Mouse (Mus musculus) layer of hippocampus, postnatal 36 days (tissue): ENCODE measurements at regions not wholly inside any gene's neighbourhood (a gene's known extent, or its start where the extent isn't known, plus 50 kb on each side); places are given as distances from the start of the nearest gene placed in this dataset.

Experiments
- DNase-seq, 2 experiments: peaks; one replicate each; pipeline ENCODE4 v3.0.0; 2022

DNA sequence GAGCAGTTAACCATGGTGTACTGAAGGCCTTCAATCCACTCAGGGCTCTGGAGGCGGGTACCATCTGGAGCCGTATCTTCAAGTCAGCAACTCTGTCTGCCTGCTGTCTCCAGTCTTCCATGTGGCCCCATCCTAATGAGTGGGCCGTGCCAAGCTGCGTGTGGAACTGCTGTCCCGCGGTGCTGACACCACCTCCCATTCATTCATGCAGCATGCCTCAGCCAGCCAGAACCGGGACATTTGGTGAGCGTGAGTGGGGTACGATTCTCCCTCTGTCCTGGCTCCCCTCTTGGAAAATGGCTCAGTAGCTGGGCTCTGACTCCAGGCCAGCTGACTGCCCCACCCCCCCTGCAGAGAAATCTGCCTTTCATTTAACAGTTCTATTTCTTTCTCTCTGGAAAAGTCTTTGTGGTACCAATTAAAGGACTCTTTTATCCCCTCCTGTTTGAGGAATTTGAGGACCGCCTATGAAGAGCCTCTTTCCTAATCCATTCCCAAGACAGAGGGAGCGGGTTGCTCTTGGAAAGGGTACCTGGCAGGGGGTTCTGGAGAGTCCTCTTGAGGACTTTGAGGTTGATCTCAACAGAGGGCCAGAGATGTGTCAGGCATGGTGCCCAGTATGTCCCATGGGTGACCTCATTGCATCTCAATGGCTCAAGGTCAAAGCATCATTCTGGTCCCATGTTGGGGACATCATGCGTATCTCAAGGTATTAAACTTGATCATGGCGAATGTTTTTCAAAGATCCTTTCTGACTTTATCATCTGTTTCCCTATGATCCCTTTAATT, 55.5 kb upstream of the Brd7 start:
- peak; percentile 73 to 81 for DNase-seq

DNA sequence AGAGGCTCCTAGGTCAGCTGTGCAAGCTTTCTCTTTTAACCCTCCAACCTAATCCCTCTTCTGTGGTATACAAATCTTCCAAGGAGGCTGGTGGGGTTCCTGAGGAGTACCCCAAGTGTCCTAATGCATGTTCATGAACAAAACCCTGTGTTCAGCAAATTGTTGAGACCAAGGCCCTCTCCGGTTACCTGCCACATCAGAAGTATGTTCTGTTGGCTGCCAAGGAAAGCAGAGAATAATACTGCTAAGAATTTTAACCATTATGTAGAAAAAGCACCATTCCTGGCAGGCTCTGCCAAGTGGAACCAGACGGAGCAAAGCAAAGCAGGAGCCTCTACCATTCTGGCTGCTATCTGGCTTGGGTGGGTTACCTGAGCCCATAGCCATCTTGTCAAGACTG, 61.3 kb upstream of the Brd7 start:
- DNase-seq: no peak

DNA sequence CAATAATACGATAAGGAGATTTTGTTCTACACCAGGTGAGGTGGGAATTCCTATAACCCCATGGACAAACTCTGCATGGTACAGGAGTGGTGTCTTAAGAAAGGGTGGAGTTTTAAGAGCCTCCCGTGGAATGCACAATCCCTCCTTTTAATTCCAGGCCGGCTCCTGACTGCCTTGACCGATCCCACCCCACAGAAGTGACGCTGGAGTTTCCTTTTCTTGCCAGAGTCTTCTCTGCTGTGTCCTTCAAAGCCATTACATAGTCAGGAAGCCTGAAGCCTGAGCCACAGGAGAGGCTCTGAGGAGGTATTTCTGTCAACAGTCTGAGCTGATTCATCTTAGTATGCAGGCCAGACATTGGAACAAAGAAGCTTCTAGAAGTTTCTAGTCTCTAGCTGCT, 66.6 kb upstream of the Brd7 start:
- DNase-seq: no peak

DNA sequence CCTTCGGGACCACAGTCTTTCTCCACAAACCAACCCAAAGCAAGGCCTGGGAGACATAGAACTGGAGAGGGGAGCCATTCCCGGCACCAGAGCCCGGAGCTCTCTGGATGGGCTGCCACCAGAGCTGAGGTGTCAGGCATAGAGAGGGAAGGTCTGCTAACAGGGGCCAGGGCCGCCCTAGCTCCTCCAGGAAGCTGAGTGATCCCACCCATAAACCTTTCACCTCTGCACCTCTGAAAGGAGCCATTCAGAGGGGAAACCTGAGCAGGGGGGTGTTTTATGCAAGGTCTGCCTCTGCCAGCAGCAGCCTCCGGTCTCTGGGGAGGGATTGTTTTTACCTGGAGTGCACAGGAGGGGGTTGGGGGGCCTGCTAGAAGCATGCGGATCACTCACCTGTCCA, 69.4 kb upstream of the Brd7 start:
- DNase-seq: no peak

DNA sequence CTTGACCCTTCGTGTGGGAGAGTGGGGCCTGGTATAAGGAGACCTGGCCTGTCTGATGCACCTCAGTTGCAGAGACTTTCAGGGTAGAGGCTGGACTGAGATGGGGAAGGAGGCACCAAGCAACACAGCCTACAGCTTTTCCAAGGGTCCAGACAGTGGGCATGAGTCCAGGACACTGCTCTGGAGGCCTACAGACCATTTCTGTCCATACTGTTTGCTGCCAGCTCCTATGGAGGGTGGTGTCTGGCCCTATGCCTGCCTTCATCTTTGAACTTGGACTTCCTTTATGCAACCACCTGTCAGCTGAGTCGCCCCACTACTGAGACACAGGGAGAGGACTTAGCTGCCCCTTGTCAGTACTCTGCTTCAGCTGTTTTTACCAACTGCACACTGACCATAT, 73.7 kb upstream of the Brd7 start:
- no peak for DNase-seq

DNA sequence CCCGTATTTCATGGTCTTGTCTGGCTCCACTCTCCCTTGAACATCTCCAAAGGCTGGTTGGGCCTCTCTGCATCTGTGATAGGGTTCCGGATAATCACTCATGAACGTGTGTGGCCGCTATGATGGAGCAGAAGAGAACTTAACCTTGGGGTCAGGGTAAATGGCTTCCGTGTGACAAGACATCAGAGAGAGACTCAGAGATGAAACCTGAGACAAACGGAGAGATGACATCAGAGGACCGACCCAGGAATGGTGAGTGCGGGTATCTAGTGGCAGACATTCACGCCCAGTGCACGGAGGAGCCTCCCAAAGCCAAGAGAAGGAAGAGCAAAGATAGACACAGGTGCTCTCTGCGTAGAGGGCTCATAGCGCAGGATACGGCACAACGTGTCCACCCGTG, 78.2 kb upstream of the Brd7 start:
- DNase-seq: no peak

DNA sequence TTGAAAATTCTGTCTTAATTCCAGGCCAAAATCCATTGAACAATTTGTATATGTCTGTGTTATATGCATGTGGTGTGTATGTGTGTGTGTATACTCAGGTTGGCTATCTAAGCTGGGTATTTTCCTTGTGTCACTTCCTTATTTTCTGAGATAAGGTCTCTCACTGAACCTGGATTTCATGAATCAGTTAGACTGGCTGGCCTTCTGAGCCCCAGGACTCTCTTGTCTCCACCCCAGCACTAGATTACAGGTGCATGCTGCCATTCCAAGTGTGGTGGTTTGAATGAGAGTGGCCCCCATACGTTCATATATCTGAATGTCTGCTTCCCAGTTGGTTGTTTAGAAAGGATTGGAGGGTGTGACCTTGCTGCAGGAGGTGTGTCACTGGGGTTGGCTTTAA, 77.8 kb upstream of the Nkd1 start:
- DNase-seq: no peak

DNA sequence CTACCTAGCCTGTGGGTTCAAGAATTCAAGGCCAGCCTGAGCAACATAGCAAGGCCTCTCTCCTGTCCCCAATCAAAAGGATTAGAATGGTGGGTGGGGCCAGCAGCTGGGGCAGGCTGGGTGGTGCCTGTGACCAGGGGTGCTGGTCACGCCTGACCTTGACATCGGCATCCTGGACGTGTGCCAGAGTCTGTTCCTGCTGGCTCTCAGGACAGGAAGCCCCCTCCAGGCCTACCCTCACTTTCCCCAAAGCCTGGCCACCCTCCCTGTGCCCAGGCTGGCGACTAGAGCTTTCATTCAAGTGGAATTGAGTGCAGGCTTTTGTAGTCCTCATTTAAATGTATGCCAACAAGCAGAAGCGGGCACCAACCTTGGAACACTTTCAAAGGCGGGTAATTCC, 73.7 kb upstream of the Nkd1 start:
- peak; percentile 14 to 20 for DNase-seq

DNA sequence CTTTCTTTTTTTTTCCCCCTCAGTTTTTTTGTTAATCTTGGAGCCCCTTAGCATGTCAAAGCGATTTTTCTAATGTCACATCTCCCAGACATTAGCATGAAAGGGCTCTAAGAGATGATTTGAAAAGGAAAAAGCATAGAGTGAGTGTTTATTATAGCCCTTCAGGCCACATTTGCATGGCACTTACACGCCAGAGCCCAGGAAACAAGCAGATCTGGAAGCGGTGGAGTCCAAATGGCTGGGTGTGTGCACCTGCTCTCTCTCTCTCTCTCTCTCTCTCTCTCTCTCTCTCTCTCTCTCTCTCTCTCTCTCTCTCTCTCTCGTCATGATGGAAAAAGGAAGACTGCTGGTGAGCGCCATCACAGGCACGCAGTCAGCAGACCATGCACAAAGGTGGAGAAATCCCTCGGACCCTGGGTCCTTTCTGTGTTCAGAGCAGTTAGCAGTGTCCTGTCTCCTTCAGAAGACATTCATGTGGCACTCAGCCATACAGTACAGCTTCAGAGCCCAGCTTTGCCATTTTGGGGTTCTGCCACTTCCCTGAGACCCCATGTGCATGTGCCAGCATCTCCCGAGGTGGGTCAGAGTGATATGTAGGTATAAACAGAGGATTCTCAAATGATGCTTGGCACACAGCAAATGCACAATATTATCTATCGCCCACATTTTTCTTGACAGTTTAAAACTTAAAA, 73.2 kb upstream of the Nkd1 start:
- no peak for DNase-seq

DNA sequence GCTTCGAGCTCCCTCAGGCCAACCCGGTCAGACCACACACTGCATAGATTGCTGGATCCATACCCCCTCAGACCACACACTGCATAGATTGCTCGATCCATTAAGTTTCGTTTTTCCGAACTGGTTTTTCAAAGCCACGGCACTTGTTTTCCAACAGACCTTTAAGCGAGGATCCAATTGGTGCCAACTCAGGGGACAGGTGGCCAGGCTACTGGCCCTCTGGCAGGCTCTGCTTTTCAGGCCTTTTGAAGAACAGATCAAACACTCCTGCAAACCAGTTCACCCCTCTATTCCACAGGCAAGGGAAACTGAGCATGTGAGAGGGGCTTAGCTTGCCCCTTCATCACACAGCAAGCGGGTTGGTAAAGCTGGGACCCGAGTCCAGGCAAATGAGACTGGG, 72.2 kb upstream of the Nkd1 start:
- DNase-seq: no peak

DNA sequence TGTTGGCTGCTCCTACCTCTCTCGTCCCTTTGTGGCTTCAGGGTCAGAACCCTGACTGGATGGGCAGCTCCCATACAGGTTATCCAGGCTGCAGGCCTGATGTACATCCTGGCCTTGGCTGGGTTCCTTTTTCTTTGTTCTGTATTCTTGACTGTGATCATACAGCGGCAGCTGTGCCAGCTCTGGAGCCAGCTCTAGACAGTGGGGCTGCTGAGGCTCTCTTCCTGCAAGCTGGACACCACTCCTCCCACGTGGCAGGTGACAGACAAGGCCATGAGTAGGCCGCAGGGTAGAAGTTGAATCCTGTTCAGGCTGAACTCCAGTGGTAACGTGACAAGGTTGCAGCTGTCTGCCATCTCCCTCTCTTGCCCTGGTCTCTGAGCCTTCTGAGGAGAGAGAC, 71.6 kb upstream of the Nkd1 start:
- no peak for DNase-seq

DNA sequence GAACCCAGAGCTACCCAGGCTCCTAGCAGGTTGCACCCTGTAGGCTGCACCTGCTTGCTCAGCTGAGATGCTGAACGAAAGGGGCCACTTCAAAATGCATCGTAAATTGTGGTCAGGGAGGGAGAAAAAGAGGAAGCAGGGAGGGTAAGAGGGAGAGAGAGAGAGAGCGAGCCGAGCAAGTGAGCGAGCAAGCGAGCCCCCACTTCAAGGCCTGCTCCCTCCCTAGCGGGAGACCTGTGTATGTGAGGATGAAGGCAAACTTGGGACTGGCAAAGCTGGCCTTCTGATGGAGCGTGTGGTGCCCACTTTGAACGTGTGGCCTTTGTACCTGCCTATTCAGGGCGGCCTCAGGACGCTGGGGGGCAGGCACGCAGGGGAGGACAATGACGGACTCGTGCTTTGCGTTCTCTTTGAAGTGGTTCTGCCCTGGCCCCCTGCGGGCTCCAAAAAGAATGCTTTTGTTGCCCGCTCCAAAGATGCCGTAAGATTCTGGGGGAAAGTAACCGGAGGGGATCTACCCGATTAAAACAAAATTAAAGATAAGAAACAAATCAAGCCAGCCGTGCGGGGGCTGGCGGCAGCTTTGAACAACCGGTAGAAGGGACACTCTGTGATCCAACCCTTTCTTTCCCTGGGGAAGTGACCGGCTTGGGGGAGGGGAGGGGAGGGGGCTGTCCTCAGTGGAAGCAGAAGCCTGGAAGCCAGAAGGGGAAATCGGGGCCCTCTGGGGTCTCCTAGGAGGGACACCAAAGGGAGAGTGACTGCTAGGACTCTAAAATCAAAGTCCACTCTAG, 70.1 kb upstream of the Nkd1 start:
- DNase-seq: no peak

DNA sequence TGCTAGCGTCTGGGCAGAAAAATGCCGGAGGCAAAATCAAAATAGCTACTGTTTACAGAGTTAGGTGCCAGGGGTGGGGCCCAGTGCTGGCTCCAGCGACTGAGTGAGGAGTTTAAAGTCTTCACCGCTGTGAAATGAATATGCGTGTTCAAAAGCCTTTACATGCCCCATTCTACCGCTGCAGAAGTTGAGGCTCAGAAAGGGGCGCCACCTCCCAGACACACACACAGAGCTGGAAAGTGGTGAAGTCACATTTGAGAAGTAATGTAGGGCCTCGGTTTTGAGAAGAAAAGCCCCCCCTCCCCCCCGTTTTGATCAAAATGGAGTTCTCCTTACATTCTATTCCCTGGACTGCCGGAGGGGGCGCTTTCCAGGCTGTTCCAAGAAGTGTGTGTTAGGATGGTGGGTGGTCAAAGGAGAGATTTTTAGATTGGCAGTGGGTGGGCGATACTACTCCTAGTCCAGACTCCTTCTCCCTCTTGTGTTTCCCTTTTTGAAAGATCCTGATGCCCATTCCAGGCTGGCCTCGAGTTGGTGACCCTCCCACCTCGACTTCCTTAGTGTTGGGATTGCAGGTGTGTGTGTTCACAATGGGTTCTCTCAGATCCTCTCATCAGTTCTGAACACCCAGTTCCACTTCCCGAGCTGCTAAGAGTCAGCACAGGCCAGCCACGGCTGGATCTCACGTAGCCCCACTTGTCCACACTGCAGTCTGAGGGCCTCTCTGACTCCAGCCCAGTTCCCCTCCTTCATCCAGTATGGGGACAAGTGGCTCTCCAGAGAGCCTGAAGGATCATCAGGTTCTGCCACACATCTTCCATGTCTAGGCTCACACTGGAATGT, 69.3 kb upstream of the Nkd1 start:
- DNase-seq: no peak

DNA sequence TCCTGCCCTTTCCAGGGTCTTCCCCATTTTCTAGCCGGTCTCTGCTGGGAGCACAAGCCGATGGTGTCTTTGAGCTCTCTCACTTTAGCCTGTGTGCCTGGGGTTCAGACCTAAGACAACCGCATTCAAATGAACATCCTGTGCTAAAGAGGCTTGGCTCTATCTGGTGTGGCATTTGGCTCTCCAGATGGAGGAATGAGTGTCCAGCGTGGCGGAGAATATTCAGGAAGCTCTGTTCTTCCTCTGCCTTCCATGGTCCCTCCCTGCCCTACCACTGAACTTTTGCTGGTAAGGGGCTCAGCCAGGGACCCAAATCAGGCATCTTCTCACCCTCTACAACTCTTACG, 68.7 kb upstream of the Nkd1 start:
- no peak for DNase-seq

DNA sequence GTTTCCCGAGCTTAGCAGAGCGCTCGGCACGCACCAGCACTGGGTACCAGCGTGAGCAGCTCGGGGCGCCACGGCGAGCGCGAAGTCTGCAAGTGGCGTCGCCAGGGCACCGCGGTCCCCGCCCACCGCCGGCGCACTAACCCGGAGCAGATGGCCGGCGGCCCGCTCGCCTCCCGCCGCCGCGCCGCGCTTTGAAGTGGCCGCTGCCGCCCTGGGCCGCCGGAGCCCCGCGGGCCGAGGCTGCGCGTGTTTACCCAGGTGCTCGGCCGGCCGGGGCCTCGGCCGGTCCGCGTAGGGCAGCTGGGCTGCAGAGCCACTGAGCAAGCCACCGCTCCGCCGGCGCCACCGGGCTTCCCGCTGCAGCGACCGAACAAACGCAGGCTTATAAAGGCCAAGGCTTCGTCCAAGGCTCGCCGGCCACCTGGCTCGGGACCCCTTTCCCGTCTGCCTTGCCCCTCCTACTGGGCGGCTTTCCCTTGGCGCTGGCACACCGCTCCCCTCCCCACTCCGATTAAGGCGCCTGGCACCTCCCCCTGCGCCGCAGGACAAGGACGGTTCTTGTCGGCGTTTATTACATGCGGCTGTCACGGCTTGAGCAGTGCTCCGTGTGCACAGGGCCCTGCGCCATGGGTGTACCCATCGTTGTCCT, 67.0 kb upstream of the Nkd1 start:
- DNase-seq: peak; percentile 41 to 61

DNA sequence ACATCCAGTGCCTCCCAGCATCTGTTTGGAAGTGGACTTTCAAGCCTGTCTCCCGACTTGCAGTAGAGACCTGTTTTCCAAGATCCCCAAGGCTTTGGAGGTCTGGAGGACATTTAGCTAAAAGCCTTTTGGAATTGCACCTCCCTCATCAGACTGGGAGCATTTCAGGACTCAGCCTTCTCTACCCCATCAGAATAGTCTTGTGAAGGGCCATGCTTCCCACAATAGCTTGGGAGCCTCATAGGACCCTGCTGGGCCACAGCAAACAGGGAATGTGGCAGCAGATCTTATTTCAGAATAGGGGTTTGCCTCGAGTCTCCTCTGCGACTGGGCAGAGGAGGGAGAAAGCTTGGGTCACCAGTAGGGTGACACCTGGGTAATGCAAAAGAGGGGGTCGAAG, 66.2 kb upstream of the Nkd1 start:
- no peak for DNase-seq

DNA sequence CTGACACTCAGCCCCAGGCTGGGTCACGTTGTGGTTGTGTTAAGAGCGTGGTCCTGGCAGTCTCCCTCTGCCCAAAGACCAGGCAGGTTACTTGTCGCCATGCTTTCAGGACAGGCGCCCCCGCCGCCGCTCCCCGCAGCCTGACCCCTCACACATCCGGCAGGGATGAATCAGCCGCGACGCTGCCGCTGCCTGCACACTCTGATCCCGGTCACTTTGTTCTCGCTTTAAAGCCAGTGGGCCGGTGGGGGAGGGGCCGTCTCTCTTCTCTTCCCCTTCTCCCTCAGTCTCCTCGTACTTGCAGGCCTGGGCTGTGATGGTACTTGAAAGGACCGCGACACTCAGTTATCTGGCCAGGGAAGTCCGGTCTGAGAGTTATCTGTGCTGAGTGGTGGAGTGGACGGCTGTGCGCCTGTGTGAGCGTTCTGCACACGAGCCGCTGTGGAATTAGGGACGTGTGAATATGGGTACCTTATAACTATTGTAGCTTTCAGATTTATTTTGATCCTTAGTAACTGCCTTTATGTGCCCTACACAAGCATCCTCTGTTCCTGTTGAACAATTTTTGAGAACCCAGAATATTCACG, 65.6 kb upstream of the Nkd1 start:
- DNase-seq: no peak

DNA sequence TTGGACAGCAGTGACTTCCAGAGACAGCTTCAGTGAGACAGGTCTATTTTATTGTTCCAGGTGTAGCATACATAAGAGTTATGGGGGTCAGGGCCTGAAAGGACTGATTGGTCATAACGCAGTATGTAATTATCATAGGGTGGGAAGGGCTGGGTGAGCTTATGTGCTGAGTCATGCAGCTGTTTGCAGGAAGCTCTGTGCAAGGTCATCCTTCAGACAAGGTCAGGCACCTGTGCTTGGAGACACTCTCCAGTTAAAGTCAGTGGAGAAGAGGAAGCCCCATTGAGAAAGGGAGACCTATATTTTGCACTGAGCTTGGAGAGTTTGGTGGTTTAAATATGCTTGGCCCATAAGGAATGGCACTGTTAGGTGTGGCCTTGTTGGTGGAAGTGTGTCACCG, 62.0 kb upstream of the Nkd1 start:
- no peak for DNase-seq

DNA sequence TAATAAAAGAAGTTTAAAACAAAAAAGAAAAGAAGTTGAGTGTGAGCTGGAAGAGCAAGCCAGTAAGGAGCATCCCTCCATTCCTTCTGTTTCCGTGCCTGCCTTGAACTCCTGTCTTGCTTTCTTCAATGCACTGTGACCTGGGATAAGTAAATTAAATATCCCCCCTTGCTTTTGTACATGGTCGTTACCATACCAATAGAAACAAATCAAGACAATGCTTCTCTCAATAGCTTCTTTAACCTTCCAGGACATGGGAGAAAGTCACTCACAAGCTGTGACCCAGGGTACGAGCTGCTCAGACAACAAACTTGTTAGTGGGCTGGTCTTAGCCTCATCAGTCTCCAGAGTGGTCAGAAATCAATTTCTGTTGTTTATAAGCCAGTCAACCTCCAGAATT, 53.4 kb upstream of the Nkd1 start:
- DNase-seq: no peak

DNA sequence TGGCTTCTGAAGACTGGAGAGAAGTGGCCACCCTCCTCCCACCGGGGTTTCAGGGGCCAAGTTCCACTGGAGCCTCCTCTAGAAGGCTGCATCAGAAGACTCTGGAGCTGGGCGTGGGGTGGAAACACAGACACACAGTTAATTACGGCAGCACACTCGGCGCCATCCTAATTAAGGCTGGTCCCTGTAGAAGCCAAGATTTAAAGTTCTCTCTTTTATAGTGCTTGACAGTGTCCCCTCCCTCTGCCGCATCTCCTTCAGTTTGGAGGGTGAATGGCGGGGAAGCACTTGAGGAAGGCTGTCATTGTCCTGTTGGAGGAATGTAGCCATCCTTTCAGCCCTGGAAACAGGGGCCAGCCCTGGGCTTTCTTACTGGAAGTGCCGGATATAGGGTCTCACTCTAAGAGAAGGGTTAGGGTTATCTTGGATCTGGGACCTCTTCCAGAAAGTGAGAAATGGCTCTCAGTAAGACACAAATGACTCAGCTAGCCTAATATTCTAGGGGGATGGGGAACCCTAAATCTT, 50.2 kb upstream of the Nkd1 start:
- no peak for DNase-seq
